Mouse (Mus musculus): ENCODE results near the gene Rasal3.

GRCm38 (mm10) chr17:32450844-32451537 lies 47.6 kb upstream of the Rasal3 start:
- no peak for TF ChIP-seq CTCF (IDR thresholded peaks at IDR 0.05; ENCODE audit: low read depth)
- no peak for TF ChIP-seq EP300 (IDR thresholded peaks at IDR 0.05; ENCODE audit: low read depth)

Measured in heart, postnatal 0 days (tissue).